Mouse (Mus musculus) retina, adult 2 months (tissue): ENCODE data around the gene Npas3.

Experiments used
- DNase-seq: peaks from one replicate; pipeline ENCODE4 v3.0.0-alpha.2; 2012; ENCODE audit warnings: low read depth, low spot score

The Npas3 gene

DNA sequence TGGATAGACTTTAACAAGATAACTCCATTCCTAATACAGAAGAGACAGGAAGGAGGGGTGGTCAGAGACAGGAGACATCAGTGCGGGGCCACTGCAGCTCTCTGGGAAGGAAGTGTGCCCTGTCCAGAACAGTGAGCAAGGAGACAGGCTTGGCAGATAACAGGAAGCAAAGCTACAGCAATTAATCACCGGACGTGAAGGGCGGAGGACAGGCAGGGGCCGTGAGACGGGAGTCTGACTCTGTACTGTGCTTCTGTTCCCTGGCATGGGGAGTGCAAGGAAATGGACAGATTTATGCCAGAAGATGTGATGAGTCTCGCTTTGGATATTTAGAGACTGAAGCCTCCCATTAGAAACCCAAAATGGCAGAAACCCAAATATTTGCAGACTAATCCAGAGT, 47.3 kb downstream of the Npas3 start:
- DNase-seq: no peak

DNA sequence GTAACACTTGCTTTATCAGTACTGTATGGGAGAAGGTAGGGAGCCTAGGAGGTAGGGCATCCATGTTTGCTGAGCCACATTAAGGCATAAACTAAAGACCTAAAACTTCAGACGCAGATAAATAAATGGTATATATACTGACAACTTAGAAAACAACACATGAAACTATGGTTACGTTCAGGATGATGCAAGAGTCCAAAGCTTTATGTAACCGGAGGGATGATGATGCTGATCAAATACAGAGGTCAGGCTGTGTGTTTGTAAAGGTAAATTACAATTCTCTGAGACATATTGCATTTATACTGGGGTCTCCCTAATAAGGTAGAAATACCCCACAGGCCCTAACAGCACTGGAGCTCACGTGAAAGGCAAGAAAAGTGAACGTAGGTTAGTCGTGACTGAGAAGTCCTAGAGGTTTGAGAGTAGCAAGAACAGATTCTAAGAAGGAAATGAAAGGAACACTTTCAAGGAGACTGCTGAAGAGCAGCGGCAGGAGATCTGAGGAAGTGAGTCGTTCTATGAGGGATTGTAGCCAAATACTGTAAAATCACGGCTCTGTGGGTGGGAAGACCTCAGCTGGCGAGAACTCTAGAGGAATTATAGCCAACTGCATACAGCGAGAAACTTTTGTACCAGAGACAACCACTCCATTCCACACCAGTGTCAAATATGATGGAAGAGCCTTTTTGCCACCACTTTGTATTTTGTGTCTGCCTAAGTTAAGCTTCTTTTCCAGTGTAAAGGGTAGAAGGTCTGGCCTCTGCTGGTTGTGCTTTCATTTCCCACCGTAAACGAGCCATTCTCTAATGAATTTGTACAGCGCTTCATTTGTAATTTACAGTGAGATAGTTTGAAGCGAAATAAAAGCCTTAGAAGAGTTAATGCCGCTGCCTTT, 49.7 kb downstream of the Npas3 start:
- DNase-seq: no peak

DNA sequence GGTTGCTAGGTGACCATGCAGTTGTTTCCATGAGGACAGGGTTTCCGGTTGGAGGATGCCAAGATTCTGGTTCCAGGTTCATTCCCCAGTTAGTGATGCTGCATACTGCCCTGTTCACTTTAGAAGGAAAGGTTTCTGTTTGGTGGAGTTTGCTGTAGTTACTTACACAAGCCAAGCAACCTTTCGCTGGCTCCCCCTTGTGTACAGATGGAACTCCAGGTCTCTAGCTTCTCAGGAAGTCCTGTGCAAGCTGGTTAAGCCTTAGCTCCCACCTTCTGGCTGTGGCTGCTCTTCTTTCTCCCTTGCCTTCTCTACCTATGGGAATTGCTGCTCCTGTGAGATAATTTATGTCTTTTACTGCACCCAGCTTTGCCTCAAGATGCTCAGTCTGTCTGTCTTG, 52.5 kb downstream of the Npas3 start:
- DNase-seq: no peak

GRCm38 (mm10) chr12:53302129-53302528, 53.7 kb downstream of the Npas3 start:
- no peak for DNase-seq

- DNase-seq: no peak
Observed at GRCm38 (mm10) chr12:53316715-53317114, 68.2 kb downstream of the Npas3 start.

GRCm38 (mm10) chr12:53317801-53318200, 69.3 kb downstream of the Npas3 start:
- DNase-seq: no peak

- DNase-seq: no peak
Observed at GRCm38 (mm10) chr12:53320526-53320925, 72.0 kb downstream of the Npas3 start.

DNA sequence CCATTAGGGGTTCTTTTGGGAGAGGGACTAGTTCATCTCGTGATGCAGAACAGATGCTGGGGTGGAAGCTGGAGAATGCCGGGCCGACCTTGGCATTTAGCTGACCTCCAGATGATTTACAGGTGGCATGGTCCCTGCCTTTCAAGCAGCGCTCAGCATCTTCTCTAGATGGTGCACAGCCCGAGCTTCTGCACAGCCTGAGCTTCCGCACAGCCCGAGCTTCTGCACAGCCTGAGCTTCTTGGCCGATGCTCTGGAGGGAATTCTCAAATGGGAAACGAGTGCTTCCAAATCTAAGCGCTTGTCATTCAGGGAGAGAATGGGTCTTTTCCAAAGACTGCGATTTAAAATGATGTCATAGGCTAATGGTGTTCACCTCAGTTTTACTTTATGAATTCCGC, 72.5 kb downstream of the Npas3 start:
- no peak for DNase-seq

DNA sequence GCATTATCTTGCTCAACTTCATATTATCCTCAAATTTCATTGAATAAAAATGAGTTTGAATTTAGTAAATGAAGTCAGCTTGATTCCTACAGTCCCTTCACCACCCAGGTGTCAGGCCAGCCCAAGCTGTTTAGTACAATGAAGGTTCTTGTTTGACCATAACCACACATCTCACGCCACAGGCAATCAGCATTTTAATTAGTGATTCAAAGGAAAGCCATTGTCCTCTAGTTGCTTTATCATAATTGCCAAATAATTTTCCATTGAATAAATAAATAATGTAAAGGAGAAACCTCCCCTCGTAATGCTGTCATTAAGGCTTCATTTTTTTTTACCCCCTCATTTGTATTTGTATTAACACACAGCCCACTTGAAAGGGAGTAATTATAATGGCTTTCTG, 73.5 kb downstream of the Npas3 start:
- no peak for DNase-seq

GRCm38 (mm10) chr12:53327653-53328188, 79.2 kb downstream of the Npas3 start:
- DNase-seq: no peak

DNA sequence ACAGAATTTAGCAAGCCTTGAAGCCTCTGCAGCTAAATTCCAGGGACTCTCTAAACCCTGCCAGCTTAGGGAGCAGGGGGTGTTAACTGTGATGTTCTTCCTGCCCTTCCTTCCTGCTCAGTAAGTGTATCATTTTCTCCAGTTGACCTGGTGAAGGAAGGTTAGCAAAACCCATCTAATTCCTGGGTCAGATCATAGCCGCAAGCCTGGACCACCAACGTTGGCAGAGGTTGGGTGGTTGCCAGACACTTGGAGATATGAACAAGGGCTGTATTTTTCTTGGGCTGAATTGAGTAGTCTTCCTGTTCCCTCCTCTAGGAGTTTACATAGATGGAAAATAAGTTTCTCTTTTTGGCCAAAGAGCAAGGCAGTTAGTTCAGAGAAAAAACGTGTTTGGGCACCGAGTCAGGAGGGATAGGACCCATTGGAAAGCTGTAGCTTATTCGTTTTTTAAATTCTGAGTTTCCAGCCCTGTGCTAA, 79.8 kb downstream of the Npas3 start:
- DNase-seq: no peak

DNA sequence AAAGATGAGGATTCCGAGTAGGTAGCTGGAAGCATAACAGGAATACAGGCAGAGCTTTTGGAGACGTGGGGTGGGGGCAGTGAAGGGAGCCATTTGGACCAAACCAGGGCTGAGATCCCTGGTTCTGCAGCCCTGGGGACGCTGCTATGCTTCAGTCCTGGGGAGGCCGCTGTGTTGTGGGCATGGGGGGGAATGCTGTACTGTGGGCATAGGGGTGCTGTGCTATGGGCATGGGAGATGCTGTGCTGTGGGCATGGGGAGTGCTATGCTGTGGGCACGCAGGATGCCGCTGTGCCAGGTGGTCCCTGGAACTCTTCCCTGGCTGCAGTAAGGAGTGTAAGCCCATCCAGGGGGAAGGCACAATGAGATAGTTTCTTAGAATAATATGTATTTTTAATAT, 81.7 kb downstream of the Npas3 start:
- no peak for DNase-seq

DNA sequence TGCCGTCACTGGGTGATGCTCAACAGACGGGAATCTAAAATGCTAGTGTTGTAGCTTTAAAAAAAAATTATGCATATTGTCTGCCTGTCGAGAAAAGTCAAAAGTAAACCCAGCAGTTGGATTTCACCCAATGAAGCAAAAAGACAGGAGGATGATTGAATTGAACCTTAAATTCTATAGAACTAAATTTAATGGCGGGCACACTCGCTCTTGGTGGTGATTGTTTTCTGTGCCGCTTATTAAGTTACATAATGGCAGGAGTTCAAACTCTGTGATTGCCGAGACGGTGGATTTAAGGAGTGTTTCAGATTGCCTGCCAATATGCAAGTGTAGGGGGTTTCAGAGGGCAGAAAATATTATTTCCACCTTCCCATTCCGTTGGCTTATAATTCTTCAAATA, 82.9 kb downstream of the Npas3 start:
- DNase-seq: no peak

GRCm38 (mm10) chr12:53331800-53332199, 83.3 kb downstream of the Npas3 start:
- no peak for DNase-seq

DNA sequence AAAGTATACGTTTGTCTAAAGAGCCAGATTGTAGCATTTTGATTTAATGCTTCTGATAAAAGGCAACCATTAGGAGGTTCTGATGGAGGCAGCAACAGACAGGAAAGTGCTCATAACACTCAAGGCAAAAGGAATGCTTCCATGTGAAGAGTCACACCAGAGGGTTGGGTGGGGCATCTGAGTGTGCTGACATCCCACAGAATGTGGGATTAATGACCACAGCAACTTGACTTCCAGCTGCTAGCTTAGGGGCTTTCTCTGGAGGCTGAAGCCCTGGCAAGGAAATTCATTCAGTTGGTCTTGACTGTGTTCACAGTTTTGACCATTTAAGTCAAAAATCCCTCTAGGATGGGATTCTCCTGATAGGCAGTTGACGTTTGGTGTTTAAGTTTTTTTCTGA, 84.8 kb downstream of the Npas3 start:
- no peak for DNase-seq

DNA sequence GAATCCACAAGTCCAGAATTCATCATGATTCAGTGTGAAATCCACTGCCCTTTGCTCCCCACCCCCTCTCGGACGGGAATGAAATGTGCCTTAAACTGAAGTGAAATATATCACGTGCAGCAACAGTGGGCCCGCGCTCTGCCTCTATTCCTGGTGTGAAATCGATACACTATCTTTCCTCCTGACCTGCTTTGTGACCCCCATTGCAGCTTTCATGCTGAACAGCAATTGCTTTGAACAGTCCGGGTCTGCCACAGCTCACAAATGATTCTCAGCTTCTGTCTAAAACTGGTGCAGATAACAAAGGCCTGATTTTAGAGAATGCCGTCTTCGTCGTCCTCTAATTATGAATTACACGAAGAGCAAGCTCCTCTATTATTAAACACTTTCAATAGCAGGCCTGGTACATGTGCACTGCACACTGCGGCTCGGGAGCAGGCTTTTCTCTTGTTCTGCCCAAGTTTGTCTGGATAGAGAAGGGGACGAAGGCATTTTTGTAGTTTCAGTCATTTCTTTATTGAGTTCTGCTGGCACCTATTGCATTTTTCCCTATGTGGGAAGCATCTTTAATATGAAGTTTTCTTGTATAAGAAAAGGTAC, 90.0 kb downstream of the Npas3 start:
- no peak for DNase-seq

DNA sequence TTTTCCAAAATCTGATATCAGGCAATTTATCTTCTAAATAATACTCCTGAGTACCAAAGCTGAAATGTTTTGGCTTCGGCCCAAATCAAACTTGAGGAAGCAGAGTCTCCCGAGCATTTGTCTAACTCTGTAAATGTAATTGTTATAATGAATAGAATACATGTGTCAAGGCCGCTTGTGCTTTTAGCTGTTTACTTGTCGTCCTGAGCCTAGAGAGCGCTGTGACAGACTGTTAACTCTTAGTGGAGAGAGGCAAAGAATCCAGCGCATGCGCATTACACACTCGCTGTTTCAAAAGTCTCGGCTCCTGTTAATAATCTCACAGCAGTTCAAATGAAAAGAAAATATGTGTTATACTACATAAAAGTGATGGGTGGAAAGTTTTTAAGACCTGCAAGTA, 94.3 kb downstream of the Npas3 start:
- DNase-seq: no peak

- DNase-seq: no peak
Observed at GRCm38 (mm10) chr12:53351860-53352259, 103.4 kb downstream of the Npas3 start.

DNA sequence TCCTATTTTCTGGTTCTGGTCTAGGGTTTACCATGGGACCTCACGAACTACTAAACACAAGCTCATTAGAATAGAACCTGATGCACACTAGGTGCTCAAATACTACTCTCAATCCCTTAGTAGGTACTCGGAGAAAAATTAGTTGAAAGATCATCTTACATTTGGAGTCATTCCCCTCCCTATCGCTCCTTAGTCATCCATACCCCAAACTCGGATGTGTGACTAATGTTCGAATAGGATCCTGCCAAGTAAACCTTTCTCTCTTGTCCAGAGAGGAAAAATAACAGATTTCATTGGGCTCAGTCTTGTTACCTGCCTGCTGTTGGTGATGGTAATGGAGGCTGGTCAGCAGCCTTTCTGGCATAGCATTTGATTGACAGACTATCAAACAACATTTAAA, 117.3 kb downstream of the Npas3 start:
- no peak for DNase-seq

DNA sequence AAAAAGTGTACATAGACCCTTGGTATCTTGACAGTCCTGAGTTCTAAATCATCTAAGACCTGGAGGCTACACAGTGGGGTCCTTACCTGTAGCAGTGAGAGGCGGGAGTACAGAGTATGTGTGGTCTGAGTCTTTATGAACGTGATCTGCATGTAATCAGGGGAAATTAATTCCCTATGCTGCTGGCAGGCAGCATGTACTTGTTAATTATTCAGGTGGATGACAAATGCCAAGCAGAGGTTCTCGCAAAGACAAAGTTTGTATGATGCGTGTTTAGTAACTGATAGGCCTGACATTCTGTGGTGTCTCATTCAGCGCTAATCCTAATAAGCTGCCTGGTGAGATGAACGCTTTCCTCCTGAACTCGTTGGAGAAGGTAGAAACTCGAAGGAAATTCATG, 136.4 kb downstream of the Npas3 start:
- no peak for DNase-seq

GRCm38 (mm10) chr12:53405856-53406255, 157.4 kb downstream of the Npas3 start:
- no peak for DNase-seq

DNA sequence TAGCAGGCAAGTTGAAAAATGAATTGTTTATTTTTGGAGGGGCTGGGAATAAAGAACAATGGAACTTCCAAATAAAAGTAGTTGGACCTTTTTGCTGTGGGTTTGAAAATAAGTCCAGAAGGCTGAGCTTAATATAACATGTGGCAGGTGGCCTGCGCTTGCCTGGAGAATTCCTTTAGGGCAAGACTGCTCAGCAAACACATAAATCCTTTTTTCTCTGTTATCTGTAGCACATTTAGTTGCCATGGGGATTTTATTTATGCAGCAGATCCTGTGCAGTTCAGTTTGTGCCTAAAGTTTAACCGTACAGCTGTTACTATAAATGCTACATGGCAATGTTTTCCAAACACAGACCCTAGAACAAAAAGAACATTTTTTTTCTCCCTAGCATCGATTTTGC, 159.3 kb downstream of the Npas3 start:
- no peak for DNase-seq

DNA sequence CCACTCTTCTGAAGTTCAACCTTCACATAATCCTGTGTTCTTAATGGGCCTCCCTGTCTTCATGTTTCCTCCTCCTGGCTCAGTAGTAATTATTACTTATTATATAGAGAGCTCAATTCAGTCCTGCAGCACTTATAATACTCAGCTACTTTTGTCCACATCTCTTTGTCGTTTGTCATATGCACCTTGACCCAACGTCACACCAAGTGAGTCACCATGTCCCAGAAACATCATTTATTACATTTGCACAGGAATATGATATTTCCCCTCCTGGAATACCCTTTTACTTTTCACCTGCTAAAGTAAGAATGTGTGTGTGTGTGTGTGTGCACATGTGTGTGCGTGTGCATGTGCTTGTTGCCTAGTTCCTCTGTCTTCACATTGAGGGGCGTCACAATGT, 161.2 kb downstream of the Npas3 start:
- no peak for DNase-seq
